Mouse (Mus musculus) gastrocnemius, postnatal 14 days (tissue): ENCODE results near the gene Hnrnpd. TPM values are rescaled to one million over a fixed set of nuclear protein-coding genes. Genes with fewer than 3 reads are reported as not detected.

ENCODE experiments used
- DNase-seq: peaks from one replicate; pipeline ENCODE4 v3.0.0; 2021; ENCODE audit warnings: mixed read lengths
- intact Hi-C: fragments of 180-260 bp; cut with DNase I; formaldehyde crosslinking; loops from one replicate; pipeline ENCODE4 v1.15.1; 2025; ENCODE audit warnings: low total_unique reads
- long read RNA-seq, 2 experiments: library from polyadenylated mRNA; stranded (forward); transcript quantifications; one replicate each; pipeline ENCODE4 v2.0.0; 2021
- total RNA-seq, 2 experiments: library from RNA; stranded (reverse); gene quantifications; 2 replicates each; pipeline ENCODE4 v1.2.3; 2021

Gene Hnrnpd
- total RNA-seq: 10 to 100 TPM; 74.9 to 93.6 TPM
- long read RNA-seq, experiment 1, full-length matches to known transcripts: 46 of 59 reads
- long read RNA-seq, experiment 1, partial matches to known transcripts: 7 of 59 reads
- long read RNA-seq, experiment 1, other reads (novel, unspliced or antisense): 6 of 59 reads
- long read RNA-seq, experiment 2, full-length matches to known transcripts: 64 of 73 reads
- long read RNA-seq, experiment 2, partial matches to known transcripts: 6 of 73 reads
- long read RNA-seq, experiment 2, other reads (novel, unspliced or antisense): 3 of 73 reads

GRCm38 (mm10) chr5:99978699-99979442, at the start of gene Hnrnpd, which contains the start of gene 4930524J08Rik:
Gene Hnrnpd (minus strand): TSS chr5:99978938.
Gene 4930524J08Rik (plus strand): TSS chr5:99979061.
- intact Hi-C loops: no loop called here

GRCm38 (mm10) chr5:100024868-100025267, 46.1 kb upstream of the Hnrnpd start:
- intact Hi-C loops: no loop called here
- no peak for DNase-seq

More at GRCm38 (mm10) chr5:99978699-99979442, at the start of gene Hnrnpd, which contains the start of gene 4930524J08Rik:
- DNase-seq: peak; percentile 94

- intact Hi-C loops: no loop called here
- DNase-seq: no peak
Measured at GRCm38 (mm10) chr5:100024403-100024802, 45.7 kb upstream of the Hnrnpd start.

GRCm38 (mm10) chr5:100020089-100020488, 41.4 kb upstream of the Hnrnpd start:
- intact Hi-C loops: no loop called here
- no peak for DNase-seq

DNA sequence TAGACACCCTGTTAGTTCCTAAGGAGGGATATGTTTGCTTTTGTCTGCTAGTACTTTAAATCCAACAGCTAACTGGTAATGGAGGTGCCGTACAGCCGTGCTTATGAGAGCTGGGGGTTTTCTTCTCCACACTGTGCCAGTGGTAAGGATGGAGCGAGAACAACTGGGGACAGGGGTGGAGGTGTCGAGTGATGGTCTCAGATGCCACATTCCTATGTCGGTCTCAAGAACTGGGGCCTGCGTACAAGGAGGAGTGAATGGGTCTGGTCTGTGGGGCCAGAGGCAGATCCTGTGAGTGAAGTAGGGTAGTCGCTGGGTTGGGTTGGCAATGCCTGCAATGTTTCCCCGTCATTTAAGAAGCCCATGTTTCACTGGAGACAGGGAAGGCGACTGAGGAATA, 33.9 kb upstream of the Hnrnpd start:
- intact Hi-C loops: no loop called here
- DNase-seq: no peak

- DNase-seq: no peak
- intact Hi-C loops: no loop called here
Measured at GRCm38 (mm10) chr5:100008485-100008884, 29.7 kb upstream of the Hnrnpd start.

DNA sequence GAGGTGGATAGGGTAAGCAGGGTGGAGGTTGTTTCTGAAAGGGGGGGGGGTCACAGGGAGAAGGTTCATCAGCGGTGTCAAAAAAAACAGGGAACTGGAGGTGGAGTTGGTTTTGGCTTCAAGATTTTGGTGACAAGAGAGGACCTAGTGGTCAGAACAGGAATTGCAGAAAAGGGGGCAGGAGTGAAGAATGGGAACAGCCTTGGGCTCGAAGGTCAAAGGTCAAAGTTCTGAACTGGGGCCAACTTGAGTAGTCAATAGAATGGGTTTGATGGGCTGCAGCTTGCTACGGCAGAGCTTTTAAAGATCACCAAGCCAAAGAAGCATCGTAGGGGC, 28.3 kb upstream of the Hnrnpd start:
- no peak for DNase-seq
- intact Hi-C loops: no loop called here

DNA sequence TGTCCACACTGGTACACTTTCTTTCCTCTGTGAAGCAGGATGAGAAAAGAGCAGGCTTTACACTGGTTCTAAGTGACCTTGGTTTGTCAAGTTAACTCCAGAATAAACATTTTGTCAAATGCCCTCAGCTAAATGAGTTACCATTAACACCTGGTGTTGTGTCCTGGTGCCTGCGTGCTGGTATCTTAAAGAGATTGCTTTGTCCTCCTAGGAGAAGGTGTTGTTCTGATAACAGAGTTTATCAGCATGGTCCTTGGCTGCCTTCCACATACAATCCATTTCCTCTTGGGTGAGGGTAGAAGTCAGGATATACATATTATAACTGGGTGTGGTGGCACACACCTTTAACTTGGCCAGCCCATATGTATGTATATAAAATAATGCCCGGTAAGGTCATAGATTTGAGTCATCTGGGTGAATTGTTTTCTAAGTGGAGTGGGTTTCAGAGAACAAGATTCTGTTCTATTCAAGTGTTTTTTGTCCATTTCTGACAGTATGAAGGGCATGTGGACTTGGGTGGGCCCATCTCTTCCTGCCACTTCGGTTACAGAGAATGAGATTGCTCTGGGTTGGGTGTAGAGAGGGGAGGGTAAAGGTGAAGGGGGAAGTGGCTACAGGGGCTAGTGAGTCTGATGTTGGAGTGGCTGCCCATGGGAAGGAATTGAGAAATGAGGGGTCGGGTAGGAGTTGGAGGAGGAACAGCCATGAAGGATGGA, 27.7 kb upstream of the Hnrnpd start:
- DNase-seq: no peak
- intact Hi-C loops: no loop called here

GRCm38 (mm10) chr5:100005896-100006295, 27.2 kb upstream of the Hnrnpd start:
- intact Hi-C loops: no loop called here
- DNase-seq: no peak

DNA sequence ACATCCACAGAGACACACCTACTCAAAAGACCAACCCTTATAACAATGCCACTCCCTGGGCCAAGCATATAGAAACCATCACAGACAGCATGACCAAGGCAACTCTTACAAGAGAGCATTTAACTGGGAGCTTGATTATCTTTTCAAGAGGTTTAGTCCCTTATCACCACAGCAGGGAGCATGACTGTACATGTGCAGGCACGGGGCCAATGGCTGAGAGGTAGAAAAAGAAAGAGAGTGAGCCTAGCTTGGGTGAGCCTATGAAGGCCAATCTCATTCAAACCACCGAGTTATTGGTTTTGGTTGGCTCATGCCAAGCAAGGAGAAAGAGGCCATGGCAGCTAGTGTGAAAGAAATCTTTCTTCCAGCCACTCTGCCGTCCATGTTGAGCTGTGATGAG, 26.7 kb upstream of the Hnrnpd start:
- DNase-seq: no peak
- intact Hi-C loops: no loop called here

DNA sequence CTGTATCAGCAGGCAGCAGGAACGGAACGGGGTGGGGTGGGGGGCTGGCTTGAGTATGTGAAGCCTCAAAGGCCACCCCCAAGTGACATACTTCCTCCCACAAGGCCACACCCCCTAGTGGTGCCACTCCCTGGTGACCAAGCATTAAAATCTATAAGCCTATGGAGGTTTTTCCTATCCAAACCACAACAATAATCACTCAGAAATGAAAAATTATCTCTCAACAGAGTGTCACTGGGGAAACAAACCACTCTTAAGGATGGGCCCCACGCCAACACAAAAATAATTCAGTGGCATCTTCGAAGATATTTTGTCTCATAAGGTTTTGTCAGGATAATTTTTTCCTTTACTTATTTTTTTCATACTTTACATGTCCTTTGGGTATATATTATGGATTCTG, 25.2 kb upstream of the Hnrnpd start:
- intact Hi-C loops: no loop called here
- DNase-seq: no peak

DNA sequence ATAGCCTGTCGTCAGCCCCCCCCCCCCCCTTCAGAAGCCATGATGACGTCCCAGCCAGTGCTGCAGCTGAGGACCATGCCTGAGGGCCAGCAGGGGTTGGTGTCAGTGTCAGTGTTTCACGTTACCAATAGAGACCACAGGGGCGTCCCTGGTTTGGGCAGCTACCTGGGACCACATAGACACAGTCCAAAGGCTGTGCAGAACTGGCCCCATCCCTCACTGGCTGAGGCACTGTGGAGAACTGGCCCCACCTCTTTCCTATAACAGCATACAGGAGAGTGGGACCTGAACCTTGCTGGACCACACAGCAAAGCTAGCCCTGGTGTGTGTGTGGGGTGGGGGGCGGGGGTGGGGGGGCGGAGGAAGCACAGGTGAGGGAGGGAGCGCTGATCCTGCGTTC, 21.8 kb upstream of the Hnrnpd start:
- no peak for DNase-seq
- intact Hi-C loops: no loop called here

DNA sequence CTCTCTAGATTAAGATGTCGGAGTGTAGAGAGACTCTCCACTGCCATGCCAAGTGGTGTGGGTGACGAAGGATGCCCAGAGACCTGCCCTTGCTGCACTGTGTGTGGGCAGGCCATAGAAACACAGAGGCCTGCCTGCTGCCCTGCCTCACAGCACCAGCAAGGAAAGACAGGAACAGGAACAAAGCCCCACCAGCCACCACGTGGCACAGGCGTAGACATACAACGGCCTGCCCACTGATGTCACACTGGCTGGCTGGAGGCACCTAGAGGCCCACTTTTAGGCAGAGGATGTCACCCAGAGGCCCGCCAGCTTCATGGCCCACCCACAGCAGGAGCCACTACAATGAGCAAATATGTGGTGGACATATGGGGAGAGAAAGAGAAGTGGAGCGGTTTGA, 21.3 kb upstream of the Hnrnpd start:
- intact Hi-C loops: no loop called here
- no peak for DNase-seq

DNA sequence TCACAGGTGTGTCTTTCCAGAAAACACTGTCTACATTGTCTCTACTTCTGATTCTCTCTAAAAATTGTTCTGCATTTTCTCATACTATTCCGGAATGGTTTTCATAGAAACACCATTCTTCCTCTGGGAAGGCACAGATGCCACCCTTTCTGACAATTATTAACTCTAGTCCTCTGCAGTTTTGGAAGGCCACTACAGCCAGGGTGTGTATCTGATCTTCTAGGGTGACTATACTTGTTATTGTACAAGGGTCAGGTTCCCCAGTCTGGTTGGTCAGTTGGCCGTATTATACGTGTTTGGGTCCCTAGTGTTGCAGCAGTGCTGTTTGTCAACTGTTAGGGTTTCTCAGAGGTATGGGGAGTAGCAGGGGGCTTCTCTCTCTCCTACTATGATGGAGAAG, 15.9 kb upstream of the Hnrnpd start:
- intact Hi-C loops: no loop called here
- no peak for DNase-seq

- intact Hi-C loops: no loop called here
- DNase-seq: no peak
Measured at GRCm38 (mm10) chr5:99994166-99994565, 15.4 kb upstream of the Hnrnpd start.

DNA sequence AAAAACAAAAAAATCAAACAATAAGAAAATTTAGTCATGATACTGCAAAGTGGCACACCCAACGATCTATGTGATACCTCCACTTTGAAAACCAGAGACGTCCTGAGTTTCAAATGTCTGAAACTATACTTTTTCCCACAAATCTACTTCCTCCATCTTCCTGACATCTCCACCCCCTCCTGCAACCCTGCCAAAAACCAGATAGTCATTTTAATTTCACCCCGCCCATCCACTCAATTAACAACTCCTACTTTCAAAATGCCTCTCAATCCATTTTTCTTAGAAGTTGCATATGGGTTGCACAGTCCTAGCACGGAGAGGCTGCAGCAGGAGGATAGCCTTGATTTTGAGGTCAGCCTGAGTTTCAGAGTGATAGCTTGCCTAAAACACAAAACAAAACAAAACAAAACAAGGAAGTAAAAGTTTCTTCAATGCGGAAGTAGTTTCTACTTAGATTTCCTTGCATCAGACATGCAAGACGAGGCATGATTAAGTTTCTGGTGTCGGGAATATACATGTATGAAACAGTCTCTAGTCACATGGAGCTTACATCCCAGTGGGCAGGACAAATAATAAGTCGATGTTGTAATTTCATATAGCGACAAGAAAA, 4.8 kb upstream of the Hnrnpd start:
- DNase-seq: no peak
- intact Hi-C loops: loop anchor here (5.0 kb wide), 1 partner anchor 49 kb away; no protein-coding TSS in a partner anchor

GRCm38 (mm10) chr5:99977516-99978301, 1.0 kb downstream of the Hnrnpd start:
- DNase-seq: peak; percentile 84
- intact Hi-C loops: no loop called here

GRCm38 (mm10) chr5:99976334-99976955, 2.3 kb downstream of the Hnrnpd start:
- DNase-seq: no peak
- intact Hi-C loops: no loop called here

DNA sequence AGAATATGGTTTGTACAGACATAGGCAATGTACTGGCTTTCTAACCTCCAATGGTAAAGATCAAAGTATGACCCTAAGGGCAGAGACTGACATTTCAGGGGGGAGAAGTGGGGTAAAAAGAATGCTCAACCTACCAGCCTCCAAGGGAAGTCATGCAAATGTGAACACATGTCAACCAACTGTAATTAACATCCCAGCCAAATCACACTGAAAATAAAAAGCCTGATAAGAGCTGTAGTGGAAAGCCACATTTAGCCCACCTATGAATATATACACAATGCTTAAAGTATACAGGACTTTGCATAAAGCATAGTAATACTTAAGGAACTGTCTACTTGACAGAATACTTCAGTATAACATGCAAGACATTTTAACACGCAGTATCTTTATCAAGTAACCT, 3.0 kb downstream of the Hnrnpd start:
- DNase-seq: no peak
- intact Hi-C loops: no loop called here
